Mouse (Mus musculus): ENCODE results near the gene Tcf7l2. TPM values are rescaled to one million over a fixed set of nuclear protein-coding genes. Genes with fewer than 3 reads are reported as not detected.

Gene Tcf7l2
- total RNA-seq, 1 experiment = 3.0 TPM

DNA sequence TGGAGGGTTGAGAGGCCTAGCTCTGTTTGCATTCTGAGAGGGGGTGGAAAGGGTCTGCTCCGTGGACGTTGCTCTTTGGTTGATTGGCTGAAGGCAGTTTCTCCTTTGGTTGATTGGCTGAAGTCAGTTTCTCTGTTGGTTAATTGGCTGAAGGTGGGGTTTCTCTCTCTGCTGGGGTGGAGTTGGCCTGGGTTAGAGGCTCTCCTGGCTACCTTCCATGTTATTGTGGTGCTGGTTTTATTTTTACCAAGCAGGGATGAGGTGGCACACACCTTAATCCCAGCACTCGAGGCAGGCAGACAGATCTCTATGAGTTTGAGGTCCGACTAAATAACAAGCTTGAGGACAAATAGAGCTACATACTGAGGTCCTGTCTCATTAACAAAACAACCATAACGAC, 114.0 kb downstream of the Tcf7l2 start:
- TF ChIP-seq ZNF384 (IDR thresholded peaks at IDR 0.05; ENCODE audit: low read depth, low read length) (no peak), HCFC1 (IDR thresholded peaks at IDR 0.05; ENCODE audit: borderline replicate concordance, insufficient read depth, low read length) (no peak), ZC3H11A (IDR thresholded peaks at IDR 0.05; ENCODE audit: borderline replicate concordance, low read depth, low read length) (no peak), MAFK (IDR thresholded peaks at IDR 0.05; ENCODE audit: insufficient read depth, low read depth, low read length) (no peak), CHD2 (IDR thresholded peaks at IDR 0.05; ENCODE audit: low read depth, low read length) (no peak)
- no peak for DNase-seq (ENCODE audit: low read depth, low spot score)
- Histone ChIP-seq H3K9ac (ENCODE audit: insufficient read depth, low read depth, low read length, poor library complexity, severe bottlenecking) (no peak overlapping the region), H3K4me3 (ENCODE audit: insufficient read depth in 1 of 2, low read depth in 1 of 2, low read length in 2 of 2, poor library complexity in 1 of 2, severe bottlenecking in 1 of 2) (no peak overlapping the region), H3K27ac (ENCODE audit: insufficient read depth, low read depth, low read length, poor library complexity, severe bottlenecking) (no peak overlapping the region), H3K4me1 (ENCODE audit: control insufficient read depth in 2 of 2, insufficient read depth in 2 of 2, low read length in 2 of 2, poor library complexity in 1 of 2) (no peaks in the 10 kb centered on the region), H3K36me3 (ENCODE audit: control insufficient read depth, insufficient read depth, low read length, poor library complexity, severe bottlenecking) (no peaks in the 10 kb centered on the region; the same call in 1 of the 2 replicates), H3K9me3 (ENCODE audit: control insufficient read depth, insufficient read depth, low read depth, low read length) (no peaks in the 10 kb centered on the region)
- in situ Hi-C loops (cut with MboI; ENCODE audit: low sequenced_read_pairs in 2 of 2, unreplicated experiment in 2 of 2) = no loop called here

DNA sequence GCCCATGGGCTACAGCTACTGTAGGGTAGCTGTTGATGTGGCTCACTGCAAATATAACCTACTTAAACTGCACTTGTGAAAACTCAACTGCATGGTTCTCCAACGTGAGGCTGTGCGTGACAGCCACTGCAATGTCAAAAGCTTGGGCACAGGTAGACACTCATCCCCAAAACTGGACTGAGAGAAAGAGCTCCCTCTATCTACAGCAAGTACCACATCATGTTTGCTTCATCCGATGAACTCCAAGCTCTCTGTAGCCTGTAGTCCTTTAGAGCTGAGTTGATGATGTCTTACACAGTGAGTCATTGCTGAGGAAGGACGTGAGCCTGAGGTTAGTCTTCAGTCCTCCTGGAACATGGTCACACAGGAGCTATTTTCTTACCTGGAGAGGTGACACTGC, 115.7 kb downstream of the Tcf7l2 start:
- Histone ChIP-seq H3K36me3 (ENCODE audit: control insufficient read depth, insufficient read depth, low read length, poor library complexity, severe bottlenecking) (no peaks in the 10 kb centered on the region), H3K9me3 (ENCODE audit: control insufficient read depth, insufficient read depth, low read depth, low read length) (no peaks in the 10 kb centered on the region), H3K4me1 (ENCODE audit: control insufficient read depth in 2 of 2, insufficient read depth in 2 of 2, low read length in 2 of 2, poor library complexity in 1 of 2) (no peaks in the 10 kb centered on the region), H3K27ac (ENCODE audit: insufficient read depth, low read depth, low read length, poor library complexity, severe bottlenecking) (no peak overlapping the region), H3K4me3 (ENCODE audit: insufficient read depth in 1 of 2, low read depth in 1 of 2, low read length in 2 of 2, poor library complexity in 1 of 2, severe bottlenecking in 1 of 2) (no peak overlapping the region), H3K9ac (ENCODE audit: insufficient read depth, low read depth, low read length, poor library complexity, severe bottlenecking) (no peak overlapping the region)
- TF ChIP-seq ZNF384 (IDR thresholded peaks at IDR 0.05; ENCODE audit: low read depth, low read length) (no peak), CHD2 (IDR thresholded peaks at IDR 0.05; ENCODE audit: low read depth, low read length) (no peak), MAFK (IDR thresholded peaks at IDR 0.05; ENCODE audit: insufficient read depth, low read depth, low read length) (no peak), HCFC1 (IDR thresholded peaks at IDR 0.05; ENCODE audit: borderline replicate concordance, insufficient read depth, low read length) (no peak), ZC3H11A (IDR thresholded peaks at IDR 0.05; ENCODE audit: borderline replicate concordance, low read depth, low read length) (no peak)
- in situ Hi-C loops (cut with MboI; ENCODE audit: low sequenced_read_pairs in 2 of 2, unreplicated experiment in 2 of 2) = no loop called here
- DNase-seq (ENCODE audit: low read depth, low spot score) = no peak

DNA sequence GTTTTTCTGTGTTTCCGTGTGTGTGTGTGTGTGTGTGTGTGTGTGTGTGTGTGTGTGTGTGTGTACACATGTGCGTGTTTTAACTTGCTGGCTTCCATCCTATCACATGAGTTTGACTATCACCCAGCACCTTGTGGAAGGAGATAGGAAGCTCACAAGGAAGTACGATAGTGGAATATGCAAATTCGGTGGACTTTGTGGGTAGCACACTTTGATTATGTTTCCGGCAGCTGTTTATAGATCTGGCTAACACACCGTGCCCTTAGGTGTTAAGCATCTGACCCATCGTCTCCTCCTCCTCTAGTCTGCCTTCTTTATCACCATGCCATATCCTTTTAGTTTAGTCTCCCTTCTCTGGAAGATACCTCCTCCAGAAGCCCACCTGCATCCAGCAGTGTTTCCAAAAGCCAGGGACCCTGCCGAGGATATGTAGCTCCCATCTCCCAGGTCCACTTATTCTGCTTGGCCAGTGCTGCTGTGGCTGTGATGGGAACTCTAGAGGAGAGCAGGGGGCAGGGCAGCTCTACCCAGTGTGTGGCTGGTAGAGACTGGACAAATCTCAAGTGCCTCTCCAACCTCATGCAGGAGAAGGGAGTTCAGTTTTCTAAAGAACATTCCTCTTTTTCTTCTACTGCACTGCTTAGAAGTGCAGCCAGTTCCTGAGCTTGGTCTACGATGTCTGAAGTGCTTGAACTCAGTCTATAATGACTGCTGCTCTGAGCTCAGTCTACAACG, 118.6 kb downstream of the Tcf7l2 start:
- Histone ChIP-seq H3K27ac (ENCODE audit: insufficient read depth, low read depth, low read length, poor library complexity, severe bottlenecking) (no peak overlapping the region), H3K9me3 (ENCODE audit: control insufficient read depth, insufficient read depth, low read depth, low read length) (no peaks in the 10 kb centered on the region), H3K4me3 (ENCODE audit: insufficient read depth in 1 of 2, low read depth in 1 of 2, low read length in 2 of 2, poor library complexity in 1 of 2, severe bottlenecking in 1 of 2) (no peak overlapping the region), H3K9ac (ENCODE audit: insufficient read depth, low read depth, low read length, poor library complexity, severe bottlenecking) (no peak overlapping the region), H3K4me1 (ENCODE audit: control insufficient read depth in 2 of 2, insufficient read depth in 2 of 2, low read length in 2 of 2, poor library complexity in 1 of 2) (no peaks in the 10 kb centered on the region), H3K36me3 (ENCODE audit: control insufficient read depth, insufficient read depth, low read length, poor library complexity, severe bottlenecking) (no peaks in the 10 kb centered on the region)
- DNase-seq (ENCODE audit: low read depth, low spot score) = no peak
- in situ Hi-C loops (cut with MboI; ENCODE audit: low sequenced_read_pairs in 2 of 2, unreplicated experiment in 2 of 2) = no loop called here
- no peak for TF ChIP-seq MAFK (IDR thresholded peaks at IDR 0.05; ENCODE audit: insufficient read depth, low read depth, low read length)
- no peak for TF ChIP-seq ZC3H11A (IDR thresholded peaks at IDR 0.05; ENCODE audit: borderline replicate concordance, low read depth, low read length)

DNA sequence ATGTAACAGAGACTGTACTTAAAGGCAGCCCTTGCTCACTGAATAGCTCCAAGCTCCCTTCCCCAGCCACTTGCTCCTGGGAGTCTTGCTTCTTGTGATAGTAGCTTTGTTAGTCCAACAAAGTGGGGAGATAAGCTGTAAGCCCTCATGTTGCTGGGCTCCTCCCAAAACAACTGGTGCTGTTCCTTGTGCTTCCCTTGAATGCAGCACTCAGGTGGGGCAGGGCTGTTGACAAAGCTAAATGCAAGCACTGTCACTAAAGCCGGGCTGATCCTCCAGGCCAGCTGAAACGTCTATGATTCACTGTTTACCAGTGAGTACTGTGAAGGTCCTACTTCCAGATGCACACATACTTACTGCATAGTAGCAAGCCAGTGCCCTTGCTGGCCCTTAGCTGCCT, 120.1 kb downstream of the Tcf7l2 start:
- in situ Hi-C loops (cut with MboI; ENCODE audit: low sequenced_read_pairs in 2 of 2, unreplicated experiment in 2 of 2) = no loop called here
- no peak overlapping the region for H3K27ac ChIP-seq (ENCODE audit: insufficient read depth, low read depth, low read length, poor library complexity, severe bottlenecking)
- no peak for DNase-seq (ENCODE audit: low read depth, low spot score)

More for the DNA sequence above, 120.1 kb downstream of the Tcf7l2 start:
- Histone ChIP-seq H3K4me3 (ENCODE audit: insufficient read depth in 1 of 2, low read depth in 1 of 2, low read length in 2 of 2, poor library complexity in 1 of 2, severe bottlenecking in 1 of 2) (no peak overlapping the region), H3K9me3 (ENCODE audit: control insufficient read depth, insufficient read depth, low read depth, low read length) (no peaks in the 10 kb centered on the region), H3K4me1 (ENCODE audit: control insufficient read depth in 2 of 2, insufficient read depth in 2 of 2, low read length in 2 of 2, poor library complexity in 1 of 2) (no peaks in the 10 kb centered on the region), H3K36me3 (ENCODE audit: control insufficient read depth, insufficient read depth, low read length, poor library complexity, severe bottlenecking) (peaks cover 3% of the 10 kb centered on the region; the same call in 1 of the 2 replicates), H3K9ac (ENCODE audit: insufficient read depth, low read depth, low read length, poor library complexity, severe bottlenecking) (no peak overlapping the region)
- TF ChIP-seq CHD2 (IDR thresholded peaks at IDR 0.05; ENCODE audit: low read depth, low read length) (no peak), ZNF384 (IDR thresholded peaks at IDR 0.05; ENCODE audit: low read depth, low read length) (no peak), MAFK (IDR thresholded peaks at IDR 0.05; ENCODE audit: insufficient read depth, low read depth, low read length) (no peak), ZC3H11A (IDR thresholded peaks at IDR 0.05; ENCODE audit: borderline replicate concordance, low read depth, low read length) (no peak), HCFC1 (IDR thresholded peaks at IDR 0.05; ENCODE audit: borderline replicate concordance, insufficient read depth, low read length) (no peak)

Data from ES-E14 (cell line).